Mouse (Mus musculus) limb, embryonic 14.5 days (tissue): ENCODE results near the gene Kif1b. TPM values are rescaled to one million over a fixed set of nuclear protein-coding genes. Genes with fewer than 3 reads are reported as not detected.
"Not testable (repeated sequence)": the region's sequence is repeated elsewhere in the genome, so short reads cannot be mapped to it uniquely, and the experiment has no call there.

Experiments used
- ATAC-seq: fragments of 200-750 bp; cut with Nextera tagmentation; 2 replicates; pipeline ENCODE4 v1.8.0; 2017; ENCODE audit warnings: low read depth, moderate number of reproducible peaks, moderate TSS enrichment; ENCODE audit not compliant: low FRiP score
- DNase-seq: peaks from one replicate; pipeline ENCODE4 v3.0.0-alpha.2; 2015; ENCODE audit warnings: low spot score
- H3K27ac ChIP-seq: fragments of 300-500 bp; sonication (generic); replicated peaks from 2 replicates; pipeline ENCODE4 v1.5.1; 2014; ENCODE audit warnings: low read depth, mild to moderate bottlenecking, low read length, moderate library complexity, mixed read lengths
- H3K27me3 ChIP-seq: fragments of 300-500 bp; sonication (generic); 2 replicates; pipeline ENCODE4 v1.6.1; 2014; ENCODE audit warnings: low read length, mixed read lengths; ENCODE audit not compliant: control insufficient read depth, insufficient read depth
- H3K36me3 ChIP-seq: fragments of 300-500 bp; sonication (generic); 2 replicates; pipeline ENCODE4 v1.6.1; 2014; ENCODE audit warnings: mild to moderate bottlenecking, low read length, moderate library complexity, mixed read lengths; ENCODE audit not compliant: control insufficient read depth, insufficient read depth
- H3K4me1 ChIP-seq: fragments of 300-500 bp; sonication (generic); 2 replicates; pipeline ENCODE4 v1.6.1; 2014; ENCODE audit warnings: antibody characterized with exemption, low read length, mixed read lengths; ENCODE audit not compliant: control insufficient read depth, insufficient read depth
- H3K4me2 ChIP-seq: fragments of 300-500 bp; sonication (generic); replicated peaks from 2 replicates; pipeline ENCODE4 v1.6.1; 2014; ENCODE audit warnings: low read depth, mild to moderate bottlenecking, low read length, moderate library complexity; ENCODE audit not compliant: severe bottlenecking
- H3K4me3 ChIP-seq: fragments of 300-500 bp; sonication (generic); replicated peaks from 2 replicates; pipeline ENCODE4 v1.5.1; 2014; ENCODE audit warnings: low read length
- H3K9ac ChIP-seq: fragments of 300-500 bp; sonication (generic); 2 replicates; pipeline ENCODE4 v1.6.1; 2014; ENCODE audit warnings: mild to moderate bottlenecking, low read depth, low read length, moderate library complexity; ENCODE audit not compliant: severe bottlenecking
- H3K9me3 ChIP-seq: fragments of 300-500 bp; sonication (generic); 2 replicates; pipeline ENCODE4 v1.6.1; 2016; ENCODE audit warnings: low read length; ENCODE audit not compliant: control insufficient read depth
- POLR2A ChIP-seq: fragments of 200-500 bp; IDR thresholded peaks from 2 replicates; pipeline ENCODE4 v1.8.0; 2012; ENCODE audit warnings: inconsistent platforms, mild to moderate bottlenecking, moderate library complexity, borderline replicate concordance; ENCODE audit not compliant: insufficient read depth, insufficient read length; ENCODE audit errors: extremely low read depth
- WGBS: fragments of 180-500 bp; shearing (Covaris S2); extraction: QIAGEN DNeasy Blood & Tissue Kit; methylation state at CpG from one replicate; pipeline ENCODE4 v1.1.7; 2014; 5-methylcytosine and 5-hydroxymethylcytosine counted together
- polyA plus RNA-seq, 2 experiments: library from polyadenylated mRNA; depleted of rRNA in 1 of 2; stranded (reverse) in 1 of 2; unstranded in 1 of 2; fragments of >200 nt; fragmentation: Nextera tagmentation in 1 of 2; extraction: Ambion mirVana in 1 of 2; gene quantifications; 2 replicates each; pipeline versions ENCODE4 v1.2.1 to v1.2.3; 2012 to 2014

Kif1b gene
- polyA plus RNA-seq, 2 experiments, result 35.0 to 50.3 TPM

DNA sequence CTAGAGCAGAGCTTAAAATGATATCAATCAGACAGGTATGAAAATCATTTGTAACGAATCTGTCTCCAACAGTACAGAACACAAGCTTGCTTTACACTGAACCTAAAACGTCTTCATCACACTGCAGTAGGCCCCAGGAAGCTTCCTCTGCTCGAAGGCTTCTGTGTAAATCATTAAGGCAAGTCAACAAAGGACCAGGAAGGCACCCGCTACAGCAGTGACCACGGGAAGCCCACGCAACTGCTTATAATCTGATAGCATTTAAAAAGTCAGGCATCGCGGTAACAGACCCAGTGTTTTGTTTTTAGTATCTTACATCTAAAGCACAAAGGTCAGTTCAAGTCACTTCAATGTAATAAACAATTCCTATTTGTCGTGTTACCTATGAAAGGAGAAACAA, 73.6 kb downstream of the Kif1b start:
- Histone ChIP-seq H3K27me3 (no peaks in the 10 kb centered on the region), H3K36me3 (peaks cover 33% of the 10 kb centered on the region), H3K4me3 (no peak overlapping the region), H3K4me2 (no peak overlapping the region), H3K9me3 (no peaks in the 10 kb centered on the region), H3K4me1 (no peaks in the 10 kb centered on the region), H3K9ac (no peak overlapping the region), H3K27ac (no peak overlapping the region)
- 70% methylated on average over 9 of the region's 9 CpGs for WGBS
- no peak for TF ChIP-seq POLR2A
- no peak for ATAC-seq
- no peak for DNase-seq

DNA sequence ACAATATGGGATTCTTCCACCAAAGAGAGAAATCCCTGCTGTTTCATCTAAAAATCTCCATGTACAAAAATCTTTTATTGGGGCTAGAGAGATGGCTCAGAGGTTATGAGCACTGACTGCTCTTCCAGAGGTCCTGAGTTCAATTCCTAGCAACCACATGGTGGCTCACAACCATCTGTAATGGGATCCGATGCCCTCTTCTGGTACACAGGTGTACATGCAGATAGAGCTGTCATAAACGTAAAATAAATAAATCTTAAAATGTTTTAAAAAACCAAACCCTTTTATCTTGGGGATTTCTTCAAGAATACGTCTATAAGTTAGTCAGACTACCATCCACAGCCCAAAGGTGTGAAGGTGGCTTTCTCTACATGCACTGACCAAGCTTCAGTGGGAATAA, 78.8 kb downstream of the Kif1b start:
- H3K9me3 ChIP-seq, H3K27me3 ChIP-seq, H3K4me1 ChIP-seq, H3K4me2 ChIP-seq, DNase-seq, H3K27ac ChIP-seq, H3K4me3 ChIP-seq, ATAC-seq, H3K9ac ChIP-seq: not testable (repeated sequence)
- peaks cover 18% of the 10 kb centered on the region for H3K36me3 ChIP-seq
- 90% methylated on average over 3 of the region's 3 CpGs for WGBS

DNA sequence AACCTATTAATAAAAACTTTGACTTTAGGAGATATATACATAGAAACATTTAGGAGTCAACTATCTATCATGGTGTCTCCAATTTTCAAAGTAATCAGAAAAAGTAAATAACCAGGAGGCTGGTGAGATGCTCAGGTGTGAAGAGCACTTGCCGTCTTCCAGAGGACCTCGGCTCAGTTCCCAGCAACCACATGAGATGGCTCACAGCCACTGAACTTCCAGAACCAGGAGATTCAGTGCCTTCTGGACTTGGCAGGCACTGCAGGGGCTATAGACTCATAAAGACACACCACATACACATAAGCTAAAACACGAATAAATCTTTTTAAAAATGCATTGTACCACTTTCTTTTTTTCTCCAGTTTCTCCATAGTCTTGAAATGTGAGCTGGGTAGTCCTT, 79.2 kb downstream of the Kif1b start:
- ATAC-seq, result no peak
- TF ChIP-seq POLR2A, result no peak
- no peak for DNase-seq
- Histone ChIP-seq H3K9ac (no peak overlapping the region), H3K4me3 (no peak overlapping the region), H3K4me2 (no peak overlapping the region), H3K9me3 (no peaks in the 10 kb centered on the region), H3K27ac (no peak overlapping the region), H3K4me1 (no peaks in the 10 kb centered on the region), H3K27me3 (no peaks in the 10 kb centered on the region), H3K36me3 (peaks cover 21% of the 10 kb centered on the region)
- WGBS, result 90% methylated on average over 3 of the region's 3 CpGs

DNA sequence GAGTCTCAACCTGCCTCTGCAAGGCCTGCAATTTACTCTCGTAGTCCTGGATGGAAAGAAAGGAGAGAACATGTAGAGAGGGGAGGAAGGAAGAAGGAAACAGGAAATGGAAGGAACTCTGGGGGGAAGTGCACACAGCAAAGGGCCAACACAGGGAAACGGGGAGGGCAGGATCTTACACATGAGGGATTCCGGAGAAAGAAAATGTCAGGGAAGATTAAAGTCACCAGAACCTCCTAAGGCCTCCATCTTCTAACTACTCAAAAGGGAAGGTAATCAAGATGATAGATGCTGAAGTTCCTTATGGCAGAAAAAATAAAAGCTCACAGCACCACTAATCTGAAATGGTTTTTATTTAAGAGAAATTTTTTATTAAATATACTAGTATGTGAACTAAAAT, 81.2 kb downstream of the Kif1b start:
- no peak for ATAC-seq
- H3K9ac ChIP-seq, result no peak overlapping the region
- no peak overlapping the region for H3K4me2 ChIP-seq
- H3K27ac ChIP-seq, result no peak overlapping the region
- TF ChIP-seq POLR2A, result no peak
- peaks cover 40% of the 10 kb centered on the region for H3K36me3 ChIP-seq
- 80% methylated on average over 3 of the region's 3 CpGs for WGBS
- DNase-seq, result no peak
- H3K4me3 ChIP-seq, result no peak overlapping the region
- H3K4me1 ChIP-seq, result no peaks in the 10 kb centered on the region
- H3K9me3 ChIP-seq, result no peaks in the 10 kb centered on the region
- no peaks in the 10 kb centered on the region for H3K27me3 ChIP-seq

DNA sequence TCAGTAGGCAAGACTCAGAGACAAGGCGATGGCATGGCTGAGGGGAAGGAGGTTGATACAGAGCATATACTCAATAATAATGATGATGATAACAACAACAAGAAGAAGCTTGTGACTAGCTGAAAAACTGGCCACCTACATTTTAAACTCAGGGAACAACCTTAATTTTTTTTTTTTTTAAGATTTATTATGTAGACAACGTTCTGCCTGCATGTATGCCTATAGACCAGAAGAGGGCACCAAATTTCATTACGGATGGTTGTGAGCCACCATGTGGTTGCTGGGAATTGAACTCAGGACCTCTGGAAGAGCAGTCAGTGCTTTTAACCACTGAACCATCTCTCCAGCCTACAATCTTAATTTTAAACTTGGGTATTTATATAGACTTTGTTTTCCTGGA, 84.0 kb downstream of the Kif1b start:
- no peak for ATAC-seq
- no peak overlapping the region for H3K4me3 ChIP-seq
- peaks cover 58% of the 10 kb centered on the region for H3K36me3 ChIP-seq
- H3K4me2 ChIP-seq, result no peak overlapping the region
- H3K27me3 ChIP-seq, result no peaks in the 10 kb centered on the region
- H3K9me3 ChIP-seq, result no peaks in the 10 kb centered on the region
- 96% methylated on average over 3 of the region's 3 CpGs for WGBS
- H3K9ac ChIP-seq, result no peak overlapping the region
- no peak for TF ChIP-seq POLR2A
- H3K27ac ChIP-seq, result no peak overlapping the region
- no peaks in the 10 kb centered on the region for H3K4me1 ChIP-seq
- no peak for DNase-seq

DNA sequence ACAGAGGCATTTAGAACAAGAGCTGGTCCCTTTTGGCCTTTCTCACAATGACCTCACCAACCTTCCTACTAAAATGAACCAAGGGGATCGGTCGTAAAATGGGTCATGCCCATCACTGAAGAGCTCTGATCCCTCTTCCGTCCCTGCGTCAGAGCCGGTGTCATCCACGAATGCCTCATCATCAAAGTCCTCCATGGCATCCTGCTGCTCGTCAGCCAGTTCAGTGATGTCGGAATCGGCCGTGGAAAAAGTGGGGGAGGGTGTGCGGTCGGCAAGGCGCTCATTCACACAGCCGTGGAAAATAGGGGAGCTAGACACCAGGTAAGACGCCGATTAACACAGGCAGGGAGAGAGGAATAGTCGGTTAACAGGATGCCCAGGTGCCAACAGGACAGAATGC, 87.0 kb downstream of the Kif1b start:
- 0 out of 2 replicates have a peak, but pooled peaks cover 7% of the 10 kb centered on the region for H3K4me1 ChIP-seq
- no peak overlapping the region for H3K9ac ChIP-seq
- ATAC-seq, result no peak
- H3K4me3 ChIP-seq, result no peak overlapping the region
- H3K9me3 ChIP-seq, result no peaks in the 10 kb centered on the region
- WGBS, result 91% methylated on average over 17 of the region's 17 CpGs
- no peak overlapping the region for H3K4me2 ChIP-seq
- H3K36me3 ChIP-seq, result peaks cover 60% of the 10 kb centered on the region
- no peak overlapping the region for H3K27ac ChIP-seq
- DNase-seq, result no peak
- no peak for TF ChIP-seq POLR2A
- H3K27me3 ChIP-seq, result no peaks in the 10 kb centered on the region
